Mouse (Mus musculus): ENCODE measurements at regions not wholly inside any gene's neighbourhood (a gene's known extent, or its start where the extent isn't known, plus 50 kb on each side); places are given as distances from the start of the nearest gene placed in this dataset.

GRCm38 (mm10) chr12:50071797-50072196 is 577.1 kb downstream of the Prkd1 start:
- no peak for TF ChIP-seq CTCF (IDR thresholded peaks at IDR 0.05)
- TF ChIP-seq POLR2A (IDR thresholded peaks at IDR 0.05; ENCODE audit: insufficient read depth, low read depth, low read length), result no peak
- no peak for TF ChIP-seq EP300 (IDR thresholded peaks at IDR 0.05; ENCODE audit: insufficient read depth, low read depth, low read length)
